Mouse (Mus musculus) gastrocnemius, postnatal 25 days (tissue): ENCODE measurements around the gene Asap3. TPM values are rescaled to one million over a fixed set of nuclear protein-coding genes. Genes with fewer than 3 reads are reported as not detected.
A peak's percentile ranks its signal among the peaks of the same experiment; 100 is the strongest.

ENCODE experiments used
- DNase-seq: peaks from one replicate; pipeline ENCODE4 v3.0.0; 2022
- total RNA-seq, 2 experiments: library from RNA; stranded (reverse); gene quantifications; 1 replicate in 1 of 2; 2 replicates in 1 of 2; pipeline ENCODE4 v1.2.3; 2021

The Asap3 gene
- total RNA-seq, 2 experiments from 2014 or later = 2.8 to 3.0 TPM

GRCm38 (mm10) chr4:136249780-136250179 lies 43.6 kb downstream of the Asap3 start:
- peak; percentile 79 for DNase-seq

- no peak for DNase-seq
These were observed 49.8 kb downstream of the Asap3 start for GRCm38 (mm10) chr4:136255919-136256318.

- DNase-seq = no peak
These were observed 50.5 kb downstream of the Asap3 start for GRCm38 (mm10) chr4:136256696-136257095.

- no peak for DNase-seq
These were observed 53.8 kb downstream of the Asap3 start for GRCm38 (mm10) chr4:136259916-136260315.

GRCm38 (mm10) chr4:136260491-136261180 lies 54.5 kb downstream of the Asap3 start:
- DNase-seq = peak; percentile 83

- DNase-seq = no peak
These were observed 55.7 kb downstream of the Asap3 start for GRCm38 (mm10) chr4:136261912-136262311.

GRCm38 (mm10) chr4:136263555-136263954 lies 57.4 kb downstream of the Asap3 start:
- DNase-seq = no peak

- no peak for DNase-seq
These were observed 60.7 kb downstream of the Asap3 start for GRCm38 (mm10) chr4:136266716-136267343.

GRCm38 (mm10) chr4:136268912-136269311 lies 62.7 kb downstream of the Asap3 start:
- no peak for DNase-seq

- DNase-seq = peak; percentile 67
These were observed 64.5 kb downstream of the Asap3 start for GRCm38 (mm10) chr4:136270648-136271047.

GRCm38 (mm10) chr4:136281097-136281496 lies 74.9 kb downstream of the Asap3 start:
- DNase-seq = no peak

GRCm38 (mm10) chr4:136281611-136282010 lies 75.4 kb downstream of the Asap3 start:
- peak; percentile 57 for DNase-seq

- DNase-seq = peak; percentile 34
These were observed 76.7 kb downstream of the Asap3 start for GRCm38 (mm10) chr4:136282621-136283480.

- DNase-seq = no peak
These were observed 77.6 kb downstream of the Asap3 start for GRCm38 (mm10) chr4:136283783-136284182.

GRCm38 (mm10) chr4:136284455-136284854 lies 78.3 kb downstream of the Asap3 start, which contains the start of gene Zfp46:
Gene Zfp46, plus strand, starts transcription at chr4:136284683.
- DNase-seq = peak; percentile 74

GRCm38 (mm10) chr4:136284891-136285290 lies 78.7 kb downstream of the Asap3 start:
- DNase-seq = no peak

GRCm38 (mm10) chr4:136285348-136285810 lies 79.2 kb downstream of the Asap3 start:
- DNase-seq = peak; percentile 97

GRCm38 (mm10) chr4:136285811-136286371 lies 79.7 kb downstream of the Asap3 start:
- DNase-seq = peak; percentile 96

GRCm38 (mm10) chr4:136289918-136290780 lies 84.0 kb downstream of the Asap3 start:
- no peak for DNase-seq

- no peak for DNase-seq
These were observed 84.8 kb downstream of the Asap3 start for GRCm38 (mm10) chr4:136290781-136291595.
